Mouse (Mus musculus): Measurements from ENCODE around the gene Rpl12.

- TF ChIP-seq GATA1 (IDR thresholded peaks at IDR 0.05; ENCODE audit: borderline replicate concordance, low read length) (no peak), FLI1 (IDR thresholded peaks at IDR 0.05; ENCODE audit: low read length) (no peak)
These were observed 24.5 kb downstream of the Rpl12 start for GRCm38 (mm10) chr2:32985844-32986243.

Data from megakaryocyte, embryonic 14.5 days (primary cell).